ENCODE assay signal across 13 mouse cellular contexts in genomic region chr5:132472905-132473321, GRCm38 (mm10).
DNase-seq lines count a peak whose midpoint lies in the region; ATAC-seq lines count a peak whose summit lies in the region.
"Had no signal": no experiment of that assay in that cellular context is flagged by ENCODE, and none has a peak within 500 bp of the region (broad histone marks: within the 10 kb centered on the region; RNA-seq: fewer than 3 reads in every experiment).

No protein-coding gene starts in this region.

- H3K4me3 ChIP-seq in heart, embryonic 11.5 days (ENCODE audit: low read depth, low read length) = no peak overlapping the region
- H3K4me3 ChIP-seq in hindbrain, embryonic 14.5 days (replicated peaks; ENCODE audit: low read length) = no peak overlapping the region
- no peak overlapping the region for H3K4me3 ChIP-seq in liver, embryonic 12.5 days
- H3K4me3 ChIP-seq: liver, embryonic 15.5 days had no signal

- ATAC-seq in heart, embryonic 11.5 days (replicated peaks; ENCODE audit: insufficient number of reproducible peaks, low FRiP score, low TSS enrichment) = no peak
- ATAC-seq in hindbrain, embryonic 14.5 days (ENCODE audit: low FRiP score) = no peak
- no peak for ATAC-seq in liver, embryonic 12.5 days
- ATAC-seq: inflammation-experienced regulatory T-cells, adult 6 months had no signal

- 65% methylated on average over 5 of the region's 5 CpGs for WGBS in heart, embryonic 11.5 days (ENCODE audit: insufficient replicate concordance)
- WGBS in hindbrain, embryonic 14.5 days = 56% methylated on average over 5 of the region's 5 CpGs
- 66% methylated on average over 5 of the region's 5 CpGs for WGBS in liver, embryonic 12.5 days (ENCODE audit: insufficient replicate concordance)

- no peak overlapping the region for H3K9ac ChIP-seq in heart, embryonic 11.5 days (ENCODE audit: low read depth, low read length)
- H3K9ac ChIP-seq in hindbrain, embryonic 14.5 days = no peak overlapping the region
- no peak overlapping the region for H3K9ac ChIP-seq in liver, embryonic 12.5 days
- H3K9ac ChIP-seq: liver, embryonic 15.5 days had no signal

- peaks cover 13% of the 10 kb centered on the region for H3K4me1 ChIP-seq in heart, embryonic 11.5 days (ENCODE audit: control insufficient read depth, insufficient read depth, low read length)
- peaks cover 26% of the 10 kb centered on the region for H3K4me1 ChIP-seq in hindbrain, embryonic 14.5 days (replicated peaks; ENCODE audit: control insufficient read depth, insufficient read depth, low read length)
- H3K4me1 ChIP-seq in liver, embryonic 12.5 days = 0 out of 2 replicates have a peak, but pooled peaks cover 5% of the 10 kb centered on the region
- H3K4me1 ChIP-seq: liver, embryonic 15.5 days had no signal

- H3K36me3 ChIP-seq in heart, embryonic 11.5 days (ENCODE audit: control insufficient read depth, insufficient read depth, low read length) = no peaks in the 10 kb centered on the region
- 0 out of 2 replicates have a peak, but pooled peaks cover 3% of the 10 kb centered on the region for H3K36me3 ChIP-seq in hindbrain, embryonic 14.5 days (replicated peaks; ENCODE audit: control insufficient read depth, insufficient read depth)
- H3K36me3 ChIP-seq in liver, embryonic 12.5 days = no peaks in the 10 kb centered on the region
- H3K36me3 ChIP-seq: liver, embryonic 15.5 days had no signal

- no peak overlapping the region; the same call in none of the 2 replicates for H3K27ac ChIP-seq in heart, embryonic 11.5 days (ENCODE audit: low read depth, low read length)
- no peak overlapping the region for H3K27ac ChIP-seq in hindbrain, embryonic 14.5 days
- no peak overlapping the region for H3K27ac ChIP-seq in liver, embryonic 12.5 days
- H3K27ac ChIP-seq: liver, embryonic 15.5 days; macrophage had no signal

- peak; percentile 47 to 49 for DNase-seq in heart, adult 18-20 months
- peak; percentile 24 for DNase-seq in adrenal gland, postnatal 14 days
- DNase-seq in cerebellum, adult 11-12 months = peak; percentile 85
- peak; percentile 10 to 39 for DNase-seq in heart, adult 9 months (ENCODE audit: low spot score in 2 of 2)
- DNase-seq in left cerebral cortex, adult 11 months (ENCODE audit: low spot score) = no peak
- no peak for DNase-seq in hindbrain, embryonic 14.5 days (ENCODE audit: low spot score)
- DNase-seq: kidney, postnatal 14 days had no signal

- H3K27me3 ChIP-seq in heart, embryonic 11.5 days (ENCODE audit: control insufficient read depth, insufficient read depth, low read length) = no peaks in the 10 kb centered on the region
- H3K27me3 ChIP-seq in hindbrain, embryonic 14.5 days (ENCODE audit: control insufficient read depth, insufficient read depth, low read length) = no peaks in the 10 kb centered on the region
- no peaks in the 10 kb centered on the region for H3K27me3 ChIP-seq in liver, embryonic 12.5 days (replicated peaks)
- H3K27me3 ChIP-seq: CH12.LX; liver, embryonic 15.5 days had no signal

- no peak overlapping the region for H3K4me2 ChIP-seq in heart, embryonic 11.5 days
- H3K4me2 ChIP-seq in hindbrain, embryonic 14.5 days (replicated peaks) = no peak overlapping the region
- no peak overlapping the region for H3K4me2 ChIP-seq in liver, embryonic 12.5 days
- H3K4me2 ChIP-seq: liver, embryonic 15.5 days had no signal

- no peaks in the 10 kb centered on the region for H3K9me3 ChIP-seq in heart, embryonic 11.5 days (replicated peaks; ENCODE audit: control insufficient read depth, low read length)
- H3K9me3 ChIP-seq in hindbrain, embryonic 14.5 days (ENCODE audit: control insufficient read depth, low read length) = no peaks in the 10 kb centered on the region
- no peaks in the 10 kb centered on the region for H3K9me3 ChIP-seq in liver, embryonic 12.5 days (replicated peaks)
- H3K9me3 ChIP-seq: liver, embryonic 15.5 days had no signal

Comparison
In these comparisons a context has a peak if more than half of its experiments do, and no peak if none do; other contexts are left out.
1. DNase-seq: peak in heart, adult 18-20 months (2 of 2), adrenal gland, postnatal 14 days (single experiment), cerebellum, adult 11-12 months (single experiment) and heart, adult 9 months (2 of 2); none in left cerebral cortex, adult 11 months (single experiment) and hindbrain, embryonic 14.5 days (single experiment).